Mouse (Mus musculus) liver, adult 2 months (tissue): ENCODE measurements around the gene Gm20914. TPM values are rescaled to one million over a fixed set of nuclear protein-coding genes. Genes with fewer than 3 reads are reported as not detected.
"Not testable (repeated sequence)": the region's sequence is repeated elsewhere in the genome, so short reads cannot be mapped to it uniquely, and the experiment has no call there.

Experiments used
- DNase-seq: peaks from one replicate; pipeline ENCODE4 v3.0.0-alpha.2; 2011; ENCODE audit warnings: low read depth, low spot score; ENCODE audit errors: extremely low read depth
- H3K27ac ChIP-seq: fragments of 200-500 bp; replicated peaks from 2 replicates; pipeline ENCODE4 v1.5.1; 2012; ENCODE audit warnings: low read depth, mild to moderate bottlenecking, control low read depth, inconsistent platforms, low read length; ENCODE audit not compliant: insufficient read depth
- H3K27me3 ChIP-seq: fragments of 200-500 bp; 2 replicates; pipeline ENCODE4 v1.6.1; 2012; ENCODE audit warnings: mild to moderate bottlenecking, moderate library complexity, low read length, inconsistent platforms; ENCODE audit not compliant: control insufficient read depth, insufficient read depth
- H3K36me3 ChIP-seq: fragments of 200-500 bp; 2 replicates; pipeline ENCODE4 v1.6.1; 2012; ENCODE audit warnings: low read length, inconsistent platforms; ENCODE audit not compliant: control insufficient read depth, insufficient read depth
- H3K4me1 ChIP-seq: fragments of 200-500 bp; 2 replicates; pipeline ENCODE4 v1.6.1; 2011; ENCODE audit warnings: low read length; ENCODE audit not compliant: control insufficient read depth, insufficient read depth
- H3K4me3 ChIP-seq: fragments of 200-500 bp; 2 replicates; pipeline ENCODE4 v1.5.1; 2011; ENCODE audit warnings: low read depth, mild to moderate bottlenecking, control low read depth, low read length, moderate library complexity; ENCODE audit not compliant: insufficient read depth
- H3K79me2 ChIP-seq: fragments of 200-500 bp; 2 replicates; pipeline ENCODE4 v1.6.1; 2012; ENCODE audit warnings: inconsistent platforms, mild to moderate bottlenecking, low read length, moderate library complexity; ENCODE audit not compliant: control insufficient read depth, insufficient read depth
- H3K9ac ChIP-seq: fragments of 200-500 bp; 2 replicates; pipeline ENCODE4 v1.6.1; 2012; ENCODE audit warnings: low read depth, mild to moderate bottlenecking, control low read depth, inconsistent platforms, low read length
- WGBS: fragments of 180-500 bp; shearing (Covaris S2); methylation state at CpG from one replicate; pipeline ENCODE4 v1.1.7; 2018; 5-methylcytosine and 5-hydroxymethylcytosine counted together
- polyA plus RNA-seq: library from polyadenylated mRNA; depleted of rRNA; stranded (reverse); fragments of >200 nt; gene quantifications from 2 replicates; pipeline ENCODE4 v1.2.3, GENCODE M21; 2012; rRNA removed
- total RNA-seq: library from RNA; depleted of rRNA; stranded (reverse); fragments of >200 nt; gene quantifications from 2 replicates; pipeline ENCODE4 v1.2.3, GENCODE M21; 2014; rRNA removed

Gm20914 gene
- total RNA-seq, result not detected in 2 replicates
- not detected in 2 replicates for polyA plus RNA-seq

GRCm38 (mm10) chrY:5725678-5726077, at the start of gene Gm20914:
TSS of gene Gm20914 (plus strand) at chrY:5725978.
- DNase-seq, H3K27ac ChIP-seq, H3K4me3 ChIP-seq, H3K36me3 ChIP-seq, H3K4me1 ChIP-seq, H3K79me2 ChIP-seq, H3K9ac ChIP-seq, H3K27me3 ChIP-seq: not testable (repeated sequence)
- WGBS, result 56% methylated on average over 1 of the region's 4 CpGs

Other genes starting within 250 kb of the Gm20914 start
- gene Gm21854, start 69.0 kb upstream of the Gm20914 start, total RNA-seq, result not detected in 2 replicates
- not detected in 2 replicates for gene Gm21854, start 69.0 kb upstream of the Gm20914 start, polyA plus RNA-seq
- not detected in 2 replicates for gene Gm28171, start 67.4 kb downstream of the Gm20914 start, total RNA-seq
- not detected in 2 replicates for gene Gm28171, start 67.4 kb downstream of the Gm20914 start, polyA plus RNA-seq
- gene Gm21778, start 216.5 kb downstream of the Gm20914 start, total RNA-seq, result not detected in 2 replicates
- gene Gm21778, start 216.5 kb downstream of the Gm20914 start, polyA plus RNA-seq, result not detected in 2 replicates